Mouse (Mus musculus) embryonic facial prominence, embryonic 12.5 days (tissue): ENCODE data around the gene Cyp2a4. TPM values are rescaled to one million over a fixed set of nuclear protein-coding genes. Genes with fewer than 3 reads are reported as not detected.
"Not testable (repeated sequence)": the region's sequence is repeated elsewhere in the genome, so short reads cannot be mapped to it uniquely, and the experiment has no call there.

Experiments
- ATAC-seq: fragments of 200-750 bp; cut with Nextera tagmentation; 2 replicates; pipeline ENCODE4 v1.8.0; 2017; ENCODE audit not compliant: insufficient number of reproducible peaks, insufficient read depth, low FRiP score, low TSS enrichment
- H3K27ac ChIP-seq: fragments of 300-500 bp; sonication (generic); 2 replicates; pipeline ENCODE4 v1.5.1; 2016; ENCODE audit warnings: mild to moderate bottlenecking
- H3K27me3 ChIP-seq: fragments of 300-500 bp; sonication (generic); 2 replicates; pipeline ENCODE4 v1.6.1; 2016; ENCODE audit warnings: mild to moderate bottlenecking, moderate library complexity
- H3K36me3 ChIP-seq: fragments of 300-500 bp; sonication (generic); 2 replicates; pipeline ENCODE4 v1.6.1; 2016; ENCODE audit warnings: mild to moderate bottlenecking
- H3K4me1 ChIP-seq: fragments of 300-500 bp; sonication (generic); 2 replicates; pipeline ENCODE4 v1.6.1; 2016
- H3K4me2 ChIP-seq: fragments of 300-500 bp; sonication (generic); replicated peaks from 2 replicates; pipeline ENCODE4 v1.6.1; 2016; ENCODE audit warnings: mild to moderate bottlenecking, moderate library complexity
- H3K4me3 ChIP-seq: fragments of 300-500 bp; sonication (generic); 2 replicates; pipeline ENCODE4 v1.5.1; 2016; ENCODE audit warnings: mild to moderate bottlenecking
- H3K9ac ChIP-seq: fragments of 300-500 bp; sonication (generic); 2 replicates; pipeline ENCODE4 v1.6.1; 2016; ENCODE audit warnings: mild to moderate bottlenecking, moderate library complexity
- H3K9me3 ChIP-seq: fragments of 300-500 bp; sonication (generic); 2 replicates; pipeline ENCODE4 v1.6.1; 2016; ENCODE audit warnings: mild to moderate bottlenecking, moderate library complexity
- WGBS: fragments of 180-500 bp; shearing (Covaris S2); methylation state at CpG from one replicate; pipeline ENCODE4 v1.1.7; 2016; 5-methylcytosine and 5-hydroxymethylcytosine counted together
- polyA plus RNA-seq: library from polyadenylated mRNA; unstranded; fragments of >200 nt; fragmentation: Nextera tagmentation; extraction: Ambion mirVana; gene quantifications from 2 replicates; pipeline ENCODE4 v1.2.1, GENCODE M21; 2016

The Cyp2a4 gene
- not detected in 2 replicates for polyA plus RNA-seq

DNA sequence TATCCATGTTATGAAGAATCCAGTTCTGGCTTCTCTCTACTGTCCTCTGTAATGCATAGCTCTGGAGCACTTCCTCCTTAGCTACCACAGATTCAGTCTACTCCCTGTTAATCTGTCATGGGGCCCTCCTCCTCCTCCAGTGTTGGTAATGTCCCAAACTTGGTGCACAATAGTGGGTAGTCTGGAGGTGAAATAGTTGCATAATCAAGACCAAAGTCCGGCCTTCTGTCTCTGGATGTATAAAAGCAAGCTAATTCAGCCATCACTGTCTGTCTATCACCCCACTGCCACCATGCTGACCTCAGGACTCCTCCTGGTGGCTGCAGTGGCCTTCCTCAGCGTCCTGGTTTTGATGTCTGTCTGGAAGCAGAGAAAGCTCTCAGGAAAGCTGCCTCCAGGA lies at the start of gene Cyp2a4:
Gene Cyp2a4, plus strand, starts transcription at position 244 of the 400 bp plus-strand sequence.
- ATAC-seq, H3K4me1 ChIP-seq, H3K9ac ChIP-seq, H3K27me3 ChIP-seq, H3K4me2 ChIP-seq, H3K4me3 ChIP-seq, H3K36me3 ChIP-seq, H3K27ac ChIP-seq, H3K9me3 ChIP-seq: not testable (repeated sequence)
- 53% methylated on average over 2 of the region's 2 CpGs for WGBS

DNA sequence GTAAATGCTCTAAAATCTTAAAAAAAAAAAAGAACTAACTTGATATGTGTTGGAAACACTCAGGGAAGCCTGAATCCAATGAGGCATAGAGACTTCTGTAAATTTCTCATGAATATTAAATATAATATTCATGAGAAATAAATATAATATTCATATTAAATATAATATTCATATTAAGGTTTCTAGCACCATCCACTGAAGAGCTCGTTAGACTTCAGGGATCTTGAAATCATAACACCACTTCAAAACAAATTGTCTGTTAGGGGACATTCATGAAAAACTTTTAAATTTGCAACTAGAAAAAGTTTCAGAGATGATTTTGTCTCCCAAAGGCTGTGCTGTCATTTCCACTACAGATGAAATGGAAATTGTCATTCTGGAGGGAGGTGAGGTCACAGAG lies 46.9 kb upstream of the Cyp2a4 start, which contains the start of gene Vmn1r184:
Gene Vmn1r184, plus strand, starts transcription at position 301 of the 400 bp plus-strand sequence.
- H3K36me3 ChIP-seq, H3K9ac ChIP-seq, ATAC-seq, H3K4me3 ChIP-seq, H3K4me2 ChIP-seq, H3K4me1 ChIP-seq, H3K9me3 ChIP-seq, H3K27ac ChIP-seq, H3K27me3 ChIP-seq: not testable (repeated sequence)
- 73% methylated on average over 1 of the region's 1 CpGs for WGBS

- not testable (repeated sequence) for H3K9ac ChIP-seq, ATAC-seq, H3K4me3 ChIP-seq, H3K36me3 ChIP-seq, H3K27ac ChIP-seq, H3K27me3 ChIP-seq, H3K4me1 ChIP-seq, H3K9me3 ChIP-seq, H3K4me2 ChIP-seq
- 83% methylated on average over 8 of the region's 8 CpGs for WGBS
Measured at GRCm38 (mm10) chr7:26303429-26304166, 3.4 kb upstream of the Cyp2a4 start.

DNA sequence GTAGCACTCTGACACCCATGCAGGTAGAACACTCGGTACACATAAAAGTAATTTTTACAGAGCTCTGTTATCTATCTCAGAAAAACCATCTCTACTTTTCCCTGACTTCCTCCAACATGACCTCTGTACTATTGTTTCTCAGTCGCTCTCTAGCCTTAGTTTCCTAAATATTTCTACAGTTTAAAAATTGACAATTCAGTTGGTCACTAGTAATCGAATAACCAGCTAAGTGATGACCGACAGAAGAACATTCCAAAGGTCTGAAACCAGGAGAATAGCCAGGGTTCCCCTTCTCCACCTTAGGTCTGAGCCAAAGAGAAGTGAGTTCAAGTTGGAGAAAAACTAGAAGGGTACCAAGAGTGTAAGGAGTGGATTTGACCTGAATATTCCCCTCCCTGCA lies 4.8 kb downstream of the Cyp2a4 start:
- not testable (repeated sequence) for H3K4me3 ChIP-seq, H3K27me3 ChIP-seq, H3K36me3 ChIP-seq, H3K9me3 ChIP-seq, H3K4me1 ChIP-seq, H3K9ac ChIP-seq, H3K27ac ChIP-seq, H3K4me2 ChIP-seq, ATAC-seq
- 83% methylated on average over 4 of the region's 4 CpGs for WGBS

DNA sequence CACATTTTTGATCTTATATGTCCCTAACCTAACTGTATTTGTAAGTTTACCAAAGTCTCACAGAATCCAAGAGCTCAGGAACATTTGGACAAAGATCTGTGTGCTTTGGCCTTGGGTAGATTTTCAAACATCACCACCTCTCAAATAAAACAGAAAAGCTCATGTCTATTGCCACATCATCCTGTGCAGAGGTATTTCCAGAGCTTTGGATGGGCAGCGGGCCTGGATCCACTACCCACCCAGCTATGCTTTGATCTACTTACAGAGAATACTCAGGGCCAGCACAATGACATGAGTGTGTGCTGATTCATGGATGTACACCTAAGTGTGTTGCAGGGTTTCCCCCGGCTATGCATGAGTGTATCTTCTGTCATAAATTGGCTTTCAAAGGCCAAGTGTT lies 8.2 kb downstream of the Cyp2a4 start:
- H3K9ac ChIP-seq, H3K9me3 ChIP-seq, H3K27me3 ChIP-seq, H3K4me3 ChIP-seq, H3K4me1 ChIP-seq, H3K27ac ChIP-seq, H3K36me3 ChIP-seq, ATAC-seq, H3K4me2 ChIP-seq: not testable (repeated sequence)
- WGBS = 87% methylated on average over 2 of the region's 2 CpGs

- not testable (repeated sequence) for H3K9me3 ChIP-seq, H3K9ac ChIP-seq, H3K4me1 ChIP-seq, H3K36me3 ChIP-seq, H3K27me3 ChIP-seq, ATAC-seq, H3K4me3 ChIP-seq, H3K4me2 ChIP-seq, H3K27ac ChIP-seq
- WGBS = 71% methylated on average over 4 of the region's 4 CpGs
Measured at GRCm38 (mm10) chr7:26315809-26316208, 8.8 kb downstream of the Cyp2a4 start.

DNA sequence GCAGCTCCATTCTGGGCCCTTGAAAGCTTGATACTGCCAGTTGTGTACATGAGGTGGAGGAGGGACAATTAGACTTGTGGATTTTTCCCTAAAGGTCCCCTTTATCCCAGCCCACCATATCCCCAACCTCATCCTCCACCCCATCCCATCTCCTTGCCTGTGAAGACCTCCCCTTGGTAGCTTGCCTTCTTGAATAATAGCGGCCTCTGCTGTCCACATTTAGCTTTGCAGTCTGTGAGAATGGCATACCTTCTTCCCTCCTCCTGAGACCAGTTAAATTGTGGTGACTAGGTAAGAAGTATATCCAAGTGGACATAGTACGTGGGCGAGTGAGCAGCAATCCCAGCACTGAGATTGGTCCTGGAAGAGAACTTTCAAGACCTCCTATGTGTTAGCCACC lies 13.4 kb downstream of the Cyp2a4 start:
- H3K36me3 ChIP-seq, H3K4me3 ChIP-seq, H3K4me2 ChIP-seq, H3K27ac ChIP-seq, H3K9me3 ChIP-seq, H3K4me1 ChIP-seq, ATAC-seq, H3K9ac ChIP-seq, H3K27me3 ChIP-seq: not testable (repeated sequence)
- 76% methylated on average over 3 of the region's 3 CpGs for WGBS

DNA sequence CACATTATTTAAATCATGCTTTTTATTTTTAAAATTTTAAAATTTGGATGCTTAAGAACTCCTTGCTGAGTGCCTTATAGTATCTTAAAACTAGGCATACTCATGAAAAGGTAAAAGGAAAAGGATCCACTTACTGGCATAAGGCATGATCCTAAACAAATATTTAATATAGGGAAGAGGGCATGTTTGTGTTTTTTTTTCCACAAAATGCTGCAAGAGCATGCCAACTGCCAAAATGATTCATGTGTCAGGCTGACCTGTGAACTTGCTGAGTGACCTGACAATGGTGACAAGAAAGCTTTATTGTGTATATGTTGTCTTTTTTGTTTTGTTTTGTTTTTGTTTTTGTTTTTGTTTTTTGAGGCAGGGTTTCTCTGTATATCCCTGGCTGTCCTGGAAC lies 43.2 kb downstream of the Cyp2a4 start:
- H3K27ac ChIP-seq, H3K36me3 ChIP-seq, H3K4me1 ChIP-seq, H3K9ac ChIP-seq, H3K4me2 ChIP-seq, H3K27me3 ChIP-seq, H3K9me3 ChIP-seq, ATAC-seq, H3K4me3 ChIP-seq: not testable (repeated sequence)

- H3K27me3 ChIP-seq, H3K4me3 ChIP-seq, H3K9me3 ChIP-seq, H3K27ac ChIP-seq, ATAC-seq, H3K4me2 ChIP-seq, H3K9ac ChIP-seq, H3K36me3 ChIP-seq, H3K4me1 ChIP-seq: not testable (repeated sequence)
- 68% methylated on average over 3 of the region's 3 CpGs for WGBS
Measured at GRCm38 (mm10) chr7:26352258-26352657, 45.3 kb downstream of the Cyp2a4 start.

DNA sequence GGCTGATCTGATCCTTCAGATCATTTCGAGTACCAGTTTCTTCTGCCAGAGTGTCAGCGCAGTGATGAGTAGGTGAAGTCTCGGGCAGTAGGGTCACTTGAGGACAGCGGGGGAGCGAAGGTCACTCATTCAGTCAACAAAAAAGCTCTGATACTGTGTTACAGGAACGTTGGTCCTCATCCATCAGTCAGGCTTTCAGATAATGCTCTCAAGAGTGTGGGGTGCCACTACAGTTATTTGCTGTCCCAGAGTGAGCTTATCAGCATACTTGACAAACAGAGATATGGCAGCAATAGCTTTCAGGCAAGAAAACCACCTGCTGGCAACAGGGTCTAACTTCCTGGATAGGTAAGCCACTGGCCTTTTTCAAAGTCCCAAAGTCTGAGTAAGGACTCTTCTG lies 49.8 kb downstream of the Cyp2a4 start:
- not testable (repeated sequence) for H3K4me3 ChIP-seq, H3K4me2 ChIP-seq, H3K27me3 ChIP-seq, H3K4me1 ChIP-seq, H3K27ac ChIP-seq, ATAC-seq, H3K9ac ChIP-seq, H3K36me3 ChIP-seq, H3K9me3 ChIP-seq
- 87% methylated on average over 6 of the region's 6 CpGs for WGBS
